Mouse (Mus musculus) layer of hippocampus, adult 2 months (tissue): Measurements from ENCODE around the gene Cdkn1b. TPM values are rescaled to one million over a fixed set of nuclear protein-coding genes. Genes with fewer than 3 reads are reported as not detected.

Experiments
- DNase-seq, 2 experiments: peaks; one replicate each; pipeline ENCODE4 v3.0.0; 2022; ENCODE audit warnings: low spot score in 2 of 2
- H3K27ac ChIP-seq: fragments of 200-600 bp; 2 replicates; pipeline ENCODE4 v1.8.1; 2022
- H3K4me3 ChIP-seq: fragments of 200-600 bp; 2 replicates; pipeline ENCODE4 v1.8.1; 2022; ENCODE audit warnings: mild to moderate bottlenecking
- CTCF ChIP-seq: fragments of 200-600 bp; conservative IDR thresholded peaks from 2 replicates; pipeline ENCODE4 v1.8.1; 2022; ENCODE audit warnings: antibody characterized with exemption, mild to moderate bottlenecking, moderate library complexity
- total RNA-seq, 2 experiments: library from RNA; stranded (reverse); gene quantifications; 2 replicates each; pipeline ENCODE4 v1.2.3; 2021

Gene Cdkn1b
- total RNA-seq, 2 experiments from 2014 or later: 47.2 to 48.0 TPM

GRCm38 (mm10) chr6:134916641-134917040, 3.6 kb upstream of the Cdkn1b start:
- Histone ChIP-seq H3K27ac (peak overlapping the region; percentile 80), H3K4me3 (peak overlapping the region; percentile 53)
- no peak for TF ChIP-seq CTCF
- no peak for DNase-seq

- TF ChIP-seq CTCF: no peak
- DNase-seq: peak in 1 of 2 experiments; percentile 23
- Histone ChIP-seq H3K27ac (peak overlapping the region; percentile 80), H3K4me3 (peak overlapping the region; percentile 53)
Measured at GRCm38 (mm10) chr6:134917087-134917486, 3.1 kb upstream of the Cdkn1b start.

- no peak for TF ChIP-seq CTCF
- no peak for DNase-seq
- no peak overlapping the region for H3K27ac ChIP-seq
- no peak overlapping the region for H3K4me3 ChIP-seq
Measured at GRCm38 (mm10) chr6:134918769-134919168, 1.4 kb upstream of the Cdkn1b start.

- H3K27ac ChIP-seq: peak overlapping the region; percentile 100
- H3K4me3 ChIP-seq: peak overlapping the region; percentile 98
- TF ChIP-seq CTCF: no peak
- no peak for DNase-seq
Measured at GRCm38 (mm10) chr6:134919511-134920189, 551 bp upstream of the Cdkn1b start.

GRCm38 (mm10) chr6:134921014-134921694, 953 bp downstream of the Cdkn1b start:
- DNase-seq: peak in 1 of 2 experiments; percentile 39
- Histone ChIP-seq H3K27ac (peak overlapping the region; percentile 100), H3K4me3 (peak overlapping the region; percentile 98)
- TF ChIP-seq CTCF: peak; percentile 46

- TF ChIP-seq CTCF: no peak
- DNase-seq: no peak
- peak overlapping the region; percentile 98 for H3K4me3 ChIP-seq
- peak overlapping the region; percentile 21; the same call in 1 of the 2 replicates for H3K27ac ChIP-seq
Measured at GRCm38 (mm10) chr6:134921695-134922510, 1.7 kb downstream of the Cdkn1b start.

- Histone ChIP-seq H3K4me3 (peak overlapping the region; percentile 98), H3K27ac (no peak overlapping the region)
- TF ChIP-seq CTCF: no peak
- no peak for DNase-seq
Measured at GRCm38 (mm10) chr6:134922511-134923195, 2.5 kb downstream of the Cdkn1b start.

- Histone ChIP-seq H3K4me3 (no peak overlapping the region; the same call in 1 of the 2 replicates), H3K27ac (no peak overlapping the region)
- no peak for TF ChIP-seq CTCF
- DNase-seq: no peak
Measured at GRCm38 (mm10) chr6:134923670-134924069, 3.5 kb downstream of the Cdkn1b start.

GRCm38 (mm10) chr6:134924262-134924661, 4.1 kb downstream of the Cdkn1b start:
- DNase-seq: no peak
- Histone ChIP-seq H3K4me3 (no peak overlapping the region), H3K27ac (no peak overlapping the region)
- TF ChIP-seq CTCF: no peak

- no peak for DNase-seq
- no peak for TF ChIP-seq CTCF
- Histone ChIP-seq H3K27ac (no peak overlapping the region), H3K4me3 (no peak overlapping the region)
Measured at GRCm38 (mm10) chr6:134925673-134926337, 5.6 kb downstream of the Cdkn1b start.

- Histone ChIP-seq H3K4me3 (peak overlapping the region; percentile 86), H3K27ac (0 out of 2 replicates have a peak overlapping the region, but pooled peaks have one; percentile 74)
- DNase-seq: no peak
- TF ChIP-seq CTCF: no peak
Measured at GRCm38 (mm10) chr6:134926338-134926705, 6.1 kb downstream of the Cdkn1b start.
